Mouse (Mus musculus) CH12.LX (cell line): ENCODE results near the gene Atxn3. TPM values are rescaled to one million over a fixed set of nuclear protein-coding genes. Genes with fewer than 3 reads are reported as not detected.
A peak's percentile ranks its signal among the peaks of the same experiment; 100 is the strongest.

Experiments
- DNase-seq: peaks from one replicate; pipeline ENCODE4 v3.0.0-alpha.2; 2013; ENCODE audit errors: extremely low read depth
- H3K27ac ChIP-seq: 2 replicates; pipeline ENCODE4 v1.5.1; 2012; ENCODE audit warnings: low read depth, mild to moderate bottlenecking, control low read depth, moderate library complexity; ENCODE audit not compliant: insufficient read depth
- H3K27me3 ChIP-seq: replicated peaks from 2 replicates; pipeline ENCODE3; 2012; ENCODE audit warnings: inconsistent platforms
- H3K36me3 ChIP-seq, 2 experiments: replicated peaks in 1 of 2; 2 replicates each; pipeline versions ENCODE3 to v1.6.1; 2012; ENCODE audit warnings: inconsistent platforms in 1 of 2, low read length in 1 of 2, mild to moderate bottlenecking in 1 of 2, mixed read lengths in 1 of 2, moderate library complexity in 1 of 2; ENCODE audit not compliant: control insufficient read depth in 1 of 2, insufficient read depth in 1 of 2
- H3K4me1 ChIP-seq, 2 experiments: 2 replicates each; pipeline ENCODE4 v1.6.1; 2012; ENCODE audit warnings: inconsistent platforms in 1 of 2, moderate library complexity in 1 of 2; ENCODE audit not compliant: insufficient read depth in 2 of 2, control insufficient read depth in 1 of 2
- H3K4me2 ChIP-seq: 2 replicates; pipeline ENCODE4 v1.6.1; 2012; ENCODE audit warnings: low read depth, mild to moderate bottlenecking, control low read depth; ENCODE audit not compliant: poor library complexity, insufficient read depth, severe bottlenecking
- H3K4me3 ChIP-seq, 3 experiments: fragments of 150-350 bp in 1 of 3; sonication (generic) in 1 of 3; replicated peaks in 1 of 3; 2 replicates each; pipeline versions ENCODE3 to v1.5.1; 2011 to 2012; ENCODE audit warnings: low read depth in 2 of 3, low read length in 2 of 3, mild to moderate bottlenecking in 2 of 3, moderate library complexity in 2 of 3, control low read depth in 1 of 3, improper control_type of control experiment in 1 of 3, inconsistent platforms in 1 of 3, mixed read lengths in 1 of 3; ENCODE audit not compliant: poor library complexity in 1 of 3
- H3K79me2 ChIP-seq: replicated peaks from 2 replicates; pipeline ENCODE4 v1.6.1; 2012; ENCODE audit warnings: mild to moderate bottlenecking, moderate library complexity; ENCODE audit not compliant: control insufficient read depth, poor library complexity, insufficient read depth, severe bottlenecking; ENCODE audit errors: extremely low read depth
- H3K9ac ChIP-seq: 2 replicates; pipeline ENCODE4 v1.6.1; 2012; ENCODE audit warnings: low read depth, mild to moderate bottlenecking, control low read depth, moderate library complexity; ENCODE audit not compliant: insufficient read depth
- H3K9me3 ChIP-seq: replicated peaks from 2 replicates; pipeline ENCODE3; 2012; ENCODE audit warnings: low read length, inconsistent platforms, mixed read lengths
- CHD1 ChIP-seq: IDR thresholded peaks from 2 replicates; pipeline ENCODE4 v1.6.1; 2012; ENCODE audit warnings: low read depth, low read length, improper control_type of control experiment, inconsistent platforms
- CTCF ChIP-seq, 2 experiments: IDR thresholded peaks in 1 of 2; conservative IDR thresholded peaks in 1 of 2; 2 replicates each; pipeline ENCODE4 v1.5.1; 2011 to 2012; ENCODE audit warnings: low read depth in 2 of 2, low read length in 2 of 2, improper control_type of control experiment in 1 of 2, inconsistent platforms in 1 of 2, mild to moderate bottlenecking in 1 of 2, moderate library complexity in 1 of 2
- ELF1 ChIP-seq: IDR thresholded peaks from 2 replicates; pipeline ENCODE4 v1.6.1; 2014; ENCODE audit warnings: low read depth, mild to moderate bottlenecking, inconsistent platforms, low read length, improper control_type of control experiment
- ETS1 ChIP-seq: conservative IDR thresholded peaks from 2 replicates; pipeline ENCODE4 v1.6.1; 2012; ENCODE audit warnings: low read depth, mild to moderate bottlenecking, inconsistent platforms, low read length, improper control_type of control experiment, moderate library complexity
- HCFC1 ChIP-seq: IDR thresholded peaks from 2 replicates; pipeline ENCODE4 v1.6.1; 2012; ENCODE audit warnings: low read depth, mild to moderate bottlenecking, inconsistent platforms, low read length, improper control_type of control experiment
- IRF4 ChIP-seq: IDR thresholded peaks from 2 replicates; pipeline ENCODE4 v1.6.1; 2014; ENCODE audit warnings: low read depth, mild to moderate bottlenecking, inconsistent platforms, low read length, improper control_type of control experiment
- JUND ChIP-seq: conservative IDR thresholded peaks from 2 replicates; pipeline ENCODE4 v1.6.1; 2011; ENCODE audit warnings: low read depth, low read length, improper control_type of control experiment
- KAT2A ChIP-seq: IDR thresholded peaks from 2 replicates; pipeline ENCODE4 v1.6.1; 2012; ENCODE audit warnings: low read length, improper control_type of control experiment, inconsistent platforms; ENCODE audit not compliant: insufficient replicate concordance
- MAFK ChIP-seq: IDR thresholded peaks from 2 replicates; pipeline ENCODE4 v1.6.1; 2011; ENCODE audit warnings: low read length, improper control_type of control experiment; ENCODE audit not compliant: insufficient replicate concordance
- MAX ChIP-seq: IDR thresholded peaks from 2 replicates; pipeline ENCODE4 v1.6.1; 2011; ENCODE audit warnings: low read length, improper control_type of control experiment
- MAZ ChIP-seq: IDR thresholded peaks from 2 replicates; pipeline ENCODE4 v1.6.1; 2012; ENCODE audit warnings: low read depth, mild to moderate bottlenecking, inconsistent platforms, low read length, improper control_type of control experiment, moderate library complexity
- MXI1 ChIP-seq: IDR thresholded peaks from 2 replicates; pipeline ENCODE4 v1.6.1; 2011; ENCODE audit warnings: mild to moderate bottlenecking, low read depth, low read length, improper control_type of control experiment
- MYC ChIP-seq: IDR thresholded peaks from 2 replicates; pipeline ENCODE4 v1.6.1; 2011; ENCODE audit warnings: low read depth, mild to moderate bottlenecking, improper control_type of control experiment, low read length
- NELFE ChIP-seq: IDR thresholded peaks from 2 replicates; pipeline ENCODE4 v1.6.1; 2011; ENCODE audit warnings: low read depth, low read length, improper control_type of control experiment
- NRF1 ChIP-seq: IDR thresholded peaks from 2 replicates; pipeline ENCODE4 v1.6.1; 2014; ENCODE audit warnings: low read depth, mild to moderate bottlenecking, inconsistent platforms, low read length, improper control_type of control experiment, moderate library complexity
- PAX5 ChIP-seq: IDR thresholded peaks from 2 replicates; pipeline ENCODE4 v1.6.1; 2012; ENCODE audit warnings: low read length, inconsistent platforms, mixed read lengths
- POLR2A ChIP-seq: IDR thresholded peaks from 2 replicates; pipeline ENCODE4 v1.6.1; 2011; ENCODE audit warnings: low read depth, mild to moderate bottlenecking, improper control_type of control experiment, low read length
- SIN3A ChIP-seq: IDR thresholded peaks from 2 replicates; pipeline ENCODE4 v1.6.1; 2012; ENCODE audit warnings: low read length, improper control_type of control experiment, inconsistent platforms
- SMC3 ChIP-seq: IDR thresholded peaks from 2 replicates; pipeline ENCODE4 v1.6.1; 2011; ENCODE audit warnings: low read depth, low read length, improper control_type of control experiment
- TCF12 ChIP-seq: IDR thresholded peaks from 2 replicates; pipeline ENCODE4 v1.6.1; 2014; ENCODE audit warnings: low read depth, mild to moderate bottlenecking, inconsistent platforms, low read length, improper control_type of control experiment
- UBTF ChIP-seq: IDR thresholded peaks from 2 replicates; pipeline ENCODE4 v1.6.1; 2012; ENCODE audit warnings: low read depth, mild to moderate bottlenecking, inconsistent platforms, low read length, improper control_type of control experiment, moderate library complexity
- USF2 ChIP-seq: conservative IDR thresholded peaks from 2 replicates; pipeline ENCODE4 v1.6.1; 2011; ENCODE audit warnings: low read depth, low read length, improper control_type of control experiment
- ZC3H11A ChIP-seq: IDR thresholded peaks from 2 replicates; pipeline ENCODE4 v1.6.1; 2012; ENCODE audit warnings: low read depth, mild to moderate bottlenecking, inconsistent platforms, low read length, improper control_type of control experiment
- ZKSCAN1 ChIP-seq: IDR thresholded peaks from 2 replicates; pipeline ENCODE4 v1.6.1; 2012; ENCODE audit warnings: low read depth, inconsistent platforms, low read length, improper control_type of control experiment, borderline replicate concordance
- ZMIZ1 ChIP-seq: IDR thresholded peaks from 2 replicates; pipeline ENCODE4 v1.6.1; 2012; ENCODE audit warnings: low read depth, mild to moderate bottlenecking, inconsistent platforms, low read length, improper control_type of control experiment
- dilution Hi-C: fragments of 300-500 bp; cut with MboI; formaldehyde crosslinking; loops from 2 replicates; pipeline ENCODE4 v1.14.3; 2020; ENCODE audit warnings: low sequenced_read_pairs; ENCODE audit not compliant: extremely low pct_unique_long_range_greater_than_20kb, extremely low pct_ligation_motif_present
- in situ Hi-C: fragments of 300-500 bp; cut with MboI; formaldehyde crosslinking; loops from 3 replicates; pipeline ENCODE4 v1.14.3; 2019; ENCODE audit warnings: low sequenced_read_pairs, low pct_ligation_motif_present, low pct_unique_long_range_greater_than_20kb, mixed read lengths
- polyA plus RNA-seq: library from polyadenylated mRNA; unstranded; fragments of >175 nt; gene quantifications from 2 replicates; pipeline ENCODE4 v1.2.1, GENCODE M21; 2012; ENCODE audit warnings: low read depth; ENCODE audit not compliant: insufficient read length
- total RNA-seq, 2 experiments: library from RNA; depleted of rRNA; stranded (reverse); fragments of 300-350 nt in 1 of 2; fragments of >200 nt in 1 of 2; gene quantifications; 2 replicates each; pipeline ENCODE4 v1.2.3; 2012 to 2014

Gene Atxn3
- total and polyA plus RNA-seq, 3 experiments: 10.8 to 24.4 (median 21.8) TPM

GRCm38 (mm10) chr12:101905817-101906216 is 52.2 kb downstream of the Atxn3 start:
- in situ Hi-C loops (no loop called here), dilution Hi-C loops (no loop called here)
- Histone ChIP-seq H3K79me2 (peaks cover 22% of the 10 kb centered on the region), H3K27me3 (no peaks in the 10 kb centered on the region), H3K27ac (peak overlapping the region; percentile 23), H3K4me3 (peak overlapping the region; percentile 13 to 34 (median 29))
- DNase-seq: peak; percentile 18
- TF ChIP-seq HCFC1 (peak; percentile 46; the same call in 1 of the 2 replicates), SIN3A (0 out of 2 replicates have a peak, but pooled peaks have one; percentile 41), ELF1 (peak; percentile 73), CHD1 (no peak), IRF4 (peak; percentile 48; the same call in 1 of the 2 replicates), MAFK (0 out of 2 replicates have a peak, but pooled peaks have one; percentile 6), USF2 (no peak), TCF12 (no peak), MXI1 (no peak), NRF1 (no peak), MYC (peak; percentile 32; the same call in 1 of the 2 replicates), PAX5 (no peak), ZKSCAN1 (no peak), ZMIZ1 (no peak), KAT2A (no peak), MAX (no peak), UBTF (no peak), POLR2A (no peak), CTCF (conservative IDR thresholded peaks at IDR 0.05 in 1 of 2, IDR thresholded peaks at IDR 0.05 in 1 of 2; ENCODE audit: low read depth in 2 of 2, low read length in 2 of 2) (no peak), ETS1 (no peak), NELFE (no peak), SMC3 (no peak), ZC3H11A (no peak), MAZ (no peak), JUND (no peak)
- TF ChIP-seq, all 38 proteins: peak for 6
- peaks cover 0 to 20% of the 10 kb centered on the region in 2 experiments; a peak in 1 of 4 replicates for H3K4me1 ChIP-seq
- H3K4me2 ChIP-seq: peak overlapping the region; percentile 78
- peak overlapping the region; percentile 10 for H3K9ac ChIP-seq
- peaks cover 6% of the 10 kb centered on the region for H3K9me3 ChIP-seq
- peaks cover 15 to 44% of the 10 kb centered on the region in 2 experiments for H3K36me3 ChIP-seq
